16 mouse cellular contexts compared by ENCODE assay signal in genomic region chr2:78999410-78999809, GRCm38 (mm10).
"Had no signal": no experiment of that assay in that cellular context is flagged by ENCODE, and none has a peak within 500 bp of the region (broad histone marks: within the 10 kb centered on the region; RNA-seq: fewer than 3 reads in every experiment).

No protein-coding gene starts in this region.

- DNase-seq: retina, postnatal 1 day; right cerebral cortex, adult 18-20 months; right cerebral cortex, postnatal 14 days; right cerebral cortex, postnatal 25 days; right cerebral cortex, postnatal 4 days; spleen, adult 18-20 months; thymus, adult 18-20 months; thymus, adult 2 months; thymus, postnatal 14 days; thymus, postnatal 36 days; thymus, postnatal 4 days had no signal

- H3K4me1 ChIP-seq: neural tube, embryonic 12.5 days; neural tube, embryonic 13.5 days; neural tube, embryonic 15.5 days; stomach, embryonic 15.5 days had no signal

- H3K36me3 ChIP-seq: neural tube, embryonic 12.5 days; neural tube, embryonic 13.5 days; neural tube, embryonic 15.5 days; stomach, embryonic 15.5 days had no signal

- H3K9ac ChIP-seq: neural tube, embryonic 12.5 days; neural tube, embryonic 13.5 days; neural tube, embryonic 15.5 days; stomach, embryonic 15.5 days had no signal

- H3K4me3 ChIP-seq: neural tube, embryonic 12.5 days; neural tube, embryonic 13.5 days; neural tube, embryonic 15.5 days; stomach, embryonic 15.5 days had no signal

- H3K27me3 ChIP-seq: neural tube, embryonic 12.5 days; neural tube, embryonic 13.5 days; neural tube, embryonic 15.5 days; stomach, embryonic 15.5 days had no signal

- H3K9me3 ChIP-seq: neural tube, embryonic 12.5 days; neural tube, embryonic 13.5 days; neural tube, embryonic 15.5 days; stomach, embryonic 15.5 days had no signal

- H3K4me2 ChIP-seq: neural tube, embryonic 12.5 days; neural tube, embryonic 13.5 days; neural tube, embryonic 15.5 days; stomach, embryonic 15.5 days had no signal

- H3K27ac ChIP-seq: neural tube, embryonic 12.5 days; neural tube, embryonic 13.5 days; neural tube, embryonic 15.5 days; stomach, embryonic 15.5 days; stomach, postnatal 0 days had no signal
